Mouse (Mus musculus): ENCODE data around the gene Vmn2r90. TPM values are rescaled to one million over a fixed set of nuclear protein-coding genes. Genes with fewer than 3 reads are reported as not detected.

Gene Vmn2r90
- total RNA-seq (2023) = not detected

DNA sequence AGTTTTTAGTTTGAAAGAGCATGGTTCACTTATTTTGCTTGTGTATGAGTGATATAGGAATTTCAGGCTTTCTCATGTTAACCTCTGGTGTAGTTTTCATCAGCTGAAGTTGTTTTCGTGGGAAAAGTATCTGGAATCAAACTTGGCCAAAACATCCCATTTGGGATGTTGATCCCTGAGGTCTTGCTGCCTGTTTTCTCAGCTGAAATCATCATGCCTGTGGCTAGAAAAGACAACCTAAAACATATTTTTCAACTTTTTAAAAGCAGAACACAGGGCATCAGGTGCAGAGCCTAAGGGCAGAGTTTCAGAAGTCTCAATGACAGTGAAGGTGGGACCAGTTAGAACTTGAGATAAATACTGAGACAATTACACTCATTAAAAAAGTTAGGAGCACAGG, at the start of gene Vmn2r90:
Vmn2r90 (plus strand) TSS at position 301 of the 400 bp plus-strand sequence.

Other genes with a start within 250 kb of the Vmn2r90 start
- 100 to 1,000 TPM; 212 to 225 TPM for gene Lnpep, start 78.7 kb upstream of the Vmn2r90 start, total RNA-seq (2023)
- 1 to 10 TPM; 1.9 to 2.4 TPM for gene Spaca6, start 123.4 kb downstream of the Vmn2r90 start, total RNA-seq (2023)
- not detected for gene Has1, start 151.5 kb downstream of the Vmn2r90 start, total RNA-seq (2023)
- not detected for gene Fpr1, start 180.2 kb downstream of the Vmn2r90 start, total RNA-seq (2023)
- under 1 TPM; 0.76 to 0.86 TPM for gene Fpr2, start 184.1 kb downstream of the Vmn2r90 start, total RNA-seq (2023)
- gene Fpr3, start 184.1 kb downstream of the Vmn2r90 start, total RNA-seq (2023) = not detected